Mouse (Mus musculus) spleen, adult 2 months (tissue): Measurements from ENCODE around the gene Sem1. TPM values are rescaled to one million over a fixed set of nuclear protein-coding genes. Genes with fewer than 3 reads are reported as not detected.

Experiments
- DNase-seq, 2 experiments: peaks; one replicate each; pipeline versions ENCODE4 v3.0.0 to v3.0.0-alpha.2; 2012 to 2021; ENCODE audit warnings: low spot score in 2 of 2, low read depth in 1 of 2
- H3K27ac ChIP-seq: fragments of 200-500 bp; 2 replicates; pipeline ENCODE4 v1.5.1; 2012; ENCODE audit warnings: low read length, inconsistent platforms; ENCODE audit not compliant: insufficient read depth
- H3K27me3 ChIP-seq: fragments of 200-500 bp; 2 replicates; pipeline ENCODE4 v1.6.1; 2012; ENCODE audit warnings: mild to moderate bottlenecking, moderate library complexity, low read length, inconsistent platforms; ENCODE audit not compliant: control insufficient read depth, insufficient read depth
- H3K36me3 ChIP-seq: fragments of 200-500 bp; 2 replicates; pipeline ENCODE4 v1.6.1; 2012; ENCODE audit warnings: mild to moderate bottlenecking, low read length, inconsistent platforms; ENCODE audit not compliant: control insufficient read depth, insufficient read depth
- H3K4me1 ChIP-seq: fragments of 200-500 bp; 2 replicates; pipeline ENCODE4 v1.6.1; 2011; ENCODE audit warnings: inconsistent platforms; ENCODE audit not compliant: control insufficient read depth, insufficient read depth, insufficient read length
- H3K4me3 ChIP-seq: fragments of 200-500 bp; 2 replicates; pipeline ENCODE4 v1.5.1; 2011; ENCODE audit warnings: mild to moderate bottlenecking, inconsistent platforms; ENCODE audit not compliant: insufficient read depth, insufficient read length; ENCODE audit errors: extremely low read depth
- CTCF ChIP-seq: fragments of 200-500 bp; IDR thresholded peaks from 2 replicates; pipeline ENCODE4 v1.5.1; 2011; ENCODE audit warnings: mild to moderate bottlenecking, inconsistent platforms; ENCODE audit not compliant: insufficient read depth, insufficient read length, insufficient replicate concordance; ENCODE audit errors: extremely low read depth
- POLR2A ChIP-seq: fragments of 200-500 bp; IDR thresholded peaks from 2 replicates; pipeline ENCODE4 v1.6.1; 2011; ENCODE audit warnings: low read depth, low read length, inconsistent platforms
- WGBS: fragments of 180-500 bp; shearing (Covaris S2); methylation state at CpG from one replicate; pipeline ENCODE4 v1.1.7; 2018; 5-methylcytosine and 5-hydroxymethylcytosine counted together
- polyA plus RNA-seq: library from polyadenylated mRNA; depleted of rRNA; stranded (reverse); fragments of >200 nt; gene quantifications from 2 replicates; pipeline ENCODE4 v1.2.3, GENCODE M21; 2012; rRNA removed

The Sem1 gene
- polyA plus RNA-seq: 9.7 and 10.1 TPM in 2 replicates

- Histone ChIP-seq H3K27ac (peak within 1 kb of the TSS; percentile 90), H3K36me3 (peaks cover 1% of the 10 kb centered on the region; the same call in 1 of the 2 replicates), H3K27me3 (no peaks in the 10 kb centered on the region), H3K4me3 (peak within 1 kb of the TSS; percentile 95), H3K4me1 (peaks cover 4% of the 10 kb centered on the region)
- peak; percentile 80 to 86 for DNase-seq
- 1% methylated on average over 56 of the region's 59 CpGs for WGBS
- peak; percentile 39 for TF ChIP-seq POLR2A
- TF ChIP-seq CTCF: no peak
These were observed at the start of gene Sem1 for GRCm38 (mm10) chr6:6578304-6579149. TSS of gene Sem1 (minus strand) at chr6:6578663.

- DNase-seq: no peak
- TF ChIP-seq POLR2A (no peak), CTCF (no peak)
- 71% methylated on average over 16 of the region's 16 CpGs for WGBS
- no peaks in the 10 kb centered on the region for H3K36me3 ChIP-seq
- no peak overlapping the region for H3K4me3 ChIP-seq
- no peak overlapping the region for H3K27ac ChIP-seq
- no peaks in the 10 kb centered on the region for H3K4me1 ChIP-seq
- H3K27me3 ChIP-seq: no peaks in the 10 kb centered on the region
These were observed 44.6 kb upstream of the Sem1 start for GRCm38 (mm10) chr6:6622846-6623749.

- no peaks in the 10 kb centered on the region for H3K27me3 ChIP-seq
- no peak for TF ChIP-seq POLR2A
- TF ChIP-seq CTCF: no peak
- no peak for DNase-seq
- WGBS: 74% methylated on average over 8 of the region's 8 CpGs
- H3K4me3 ChIP-seq: no peak overlapping the region
- no peak overlapping the region for H3K27ac ChIP-seq
- H3K36me3 ChIP-seq: no peaks in the 10 kb centered on the region
- H3K4me1 ChIP-seq: no peaks in the 10 kb centered on the region
These were observed 25.4 kb upstream of the Sem1 start for GRCm38 (mm10) chr6:6603561-6604544.

- H3K27me3 ChIP-seq: no peaks in the 10 kb centered on the region
- 90% methylated on average over 2 of the region's 2 CpGs for WGBS
- DNase-seq: no peak
- H3K27ac ChIP-seq: no peak overlapping the region
- H3K4me1 ChIP-seq: no peaks in the 10 kb centered on the region
- no peak overlapping the region for H3K4me3 ChIP-seq
- H3K36me3 ChIP-seq: no peaks in the 10 kb centered on the region
- TF ChIP-seq CTCF (no peak), POLR2A (no peak)
These were observed 7.8 kb upstream of the Sem1 start for GRCm38 (mm10) chr6:6586313-6586712.

DNA sequence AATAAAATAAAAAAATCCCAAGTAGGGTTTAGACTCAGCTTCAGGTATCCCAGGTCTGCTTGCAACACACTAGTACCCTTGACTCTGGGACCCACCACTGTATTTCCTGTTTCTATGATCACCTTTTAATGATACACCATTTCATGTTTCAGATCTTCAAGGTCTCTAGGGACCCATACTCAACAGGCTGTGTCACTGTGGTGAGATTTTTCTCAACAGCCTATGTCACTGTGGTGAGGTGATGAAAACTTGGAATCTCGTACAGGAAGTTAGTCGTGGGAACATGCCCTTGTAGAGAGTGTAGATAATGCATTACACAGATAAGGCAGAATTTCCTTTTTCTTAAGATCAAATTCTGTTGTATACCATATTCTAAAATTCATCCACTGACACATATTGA lies 3.4 kb upstream of the Sem1 start:
- peak in 1 of 2 experiments; percentile 23 for DNase-seq
- 35% methylated on average over 2 of the region's 2 CpGs for WGBS
- H3K36me3 ChIP-seq: no peaks in the 10 kb centered on the region
- no peak overlapping the region for H3K27ac ChIP-seq
- no peak for TF ChIP-seq CTCF
- TF ChIP-seq POLR2A: no peak
- no peak overlapping the region for H3K4me3 ChIP-seq
- H3K4me1 ChIP-seq: peaks cover 2% of the 10 kb centered on the region
- no peaks in the 10 kb centered on the region for H3K27me3 ChIP-seq

GRCm38 (mm10) chr6:6577741-6578284 lies 650 bp downstream of the Sem1 start:
- Histone ChIP-seq H3K27ac (peak overlapping the region; percentile 90), H3K27me3 (no peaks in the 10 kb centered on the region), H3K36me3 (peaks cover 1% of the 10 kb centered on the region; the same call in 1 of the 2 replicates), H3K4me3 (peak overlapping the region; percentile 95), H3K4me1 (peaks cover 4% of the 10 kb centered on the region)
- TF ChIP-seq POLR2A (no peak), CTCF (no peak)
- 1% methylated on average over 17 of the region's 17 CpGs for WGBS
- no peak for DNase-seq
